Mouse (Mus musculus) bone marrow, adult 2 months (tissue): ENCODE measurements around the gene Invs. TPM values are rescaled to one million over a fixed set of nuclear protein-coding genes. Genes with fewer than 3 reads are reported as not detected.

ENCODE experiments used
- H3K27ac ChIP-seq: fragments of 200-500 bp; 2 replicates; pipeline ENCODE4 v1.5.1; 2012; ENCODE audit warnings: low read depth, mild to moderate bottlenecking, control low read depth, inconsistent platforms, low read length; ENCODE audit not compliant: control insufficient read depth, poor library complexity, insufficient read depth
- H3K4me1 ChIP-seq: fragments of 200-500 bp; 2 replicates; pipeline ENCODE4 v1.6.1; 2011; ENCODE audit warnings: low read length; ENCODE audit not compliant: control insufficient read depth, insufficient read depth
- H3K4me3 ChIP-seq: fragments of 200-500 bp; replicated peaks from 2 replicates; pipeline ENCODE3; 2011; ENCODE audit warnings: mild to moderate bottlenecking, low read depth, low read length, control low read depth; ENCODE audit not compliant: control insufficient read depth
- CTCF ChIP-seq: fragments of 200-500 bp; IDR thresholded peaks from 2 replicates; pipeline ENCODE4 v1.5.1; 2011; ENCODE audit warnings: low read length, control low read depth; ENCODE audit not compliant: control insufficient read depth, insufficient read depth
- POLR2A ChIP-seq: fragments of 200-500 bp; IDR thresholded peaks from 2 replicates; pipeline ENCODE4 v1.6.1; 2011; ENCODE audit warnings: low read depth, mild to moderate bottlenecking, control low read depth, low read length, borderline replicate concordance; ENCODE audit not compliant: control insufficient read depth
- WGBS: fragments of 180-500 bp; shearing (Covaris S2); methylation state at CpG from one replicate; pipeline ENCODE4 v1.1.7; 2018; 5-methylcytosine and 5-hydroxymethylcytosine counted together
- polyA plus RNA-seq: library from polyadenylated mRNA; stranded (reverse); fragments of >200 nt; gene quantifications from 2 replicates; pipeline ENCODE4 v1.2.4, GENCODE M21; 2011; ENCODE audit warnings: low replicate concordance; ENCODE audit not compliant: missing spikeins, insufficient read depth, insufficient read length

The Invs gene
- polyA plus RNA-seq, 1 experiment, result 2.7 TPM

- no peaks in the 10 kb centered on the region for H3K4me1 ChIP-seq
- 62% methylated on average over 18 of the region's 18 CpGs for WGBS
- TF ChIP-seq CTCF (peak; percentile 81), POLR2A (no peak)
- no peak overlapping the region for H3K4me3 ChIP-seq
- no peak overlapping the region for H3K27ac ChIP-seq
Observed at GRCm38 (mm10) chr4:48407350-48408039, 127.9 kb downstream of the Invs start.

GRCm38 (mm10) chr4:48413473-48413872 lies 133.9 kb downstream of the Invs start:
- no peak overlapping the region for H3K4me3 ChIP-seq
- no peak overlapping the region for H3K27ac ChIP-seq
- WGBS, result 75% methylated on average over 8 of the region's 8 CpGs
- H3K4me1 ChIP-seq, result no peaks in the 10 kb centered on the region
- TF ChIP-seq CTCF, result no peak
- no peak for TF ChIP-seq POLR2A

- TF ChIP-seq POLR2A, result no peak
- TF ChIP-seq CTCF, result no peak
- H3K27ac ChIP-seq, result no peak overlapping the region
- H3K4me1 ChIP-seq, result peaks cover 2% of the 10 kb centered on the region; the same call in 1 of the 2 replicates
- no peak overlapping the region for H3K4me3 ChIP-seq
- 79% methylated on average over 10 of the region's 10 CpGs for WGBS
Observed at GRCm38 (mm10) chr4:48415838-48416335, 136.3 kb downstream of the Invs start.

- TF ChIP-seq POLR2A (no peak), CTCF (no peak)
Observed at GRCm38 (mm10) chr4:48418831-48419468, 139.4 kb downstream of the Invs start.

GRCm38 (mm10) chr4:48422633-48423032 lies 143.1 kb downstream of the Invs start:
- Histone ChIP-seq H3K4me1 (peaks cover 2% of the 10 kb centered on the region; the same call in 1 of the 2 replicates), H3K4me3 (no peak overlapping the region), H3K27ac (no peak overlapping the region)
- TF ChIP-seq POLR2A, result no peak
- TF ChIP-seq CTCF, result no peak
- WGBS, result 95% methylated on average over 1 of the region's 1 CpGs

More at GRCm38 (mm10) chr4:48418831-48419468, 139.4 kb downstream of the Invs start:
- Histone ChIP-seq H3K4me1 (peaks cover 2% of the 10 kb centered on the region; the same call in 1 of the 2 replicates), H3K4me3 (no peak overlapping the region), H3K27ac (peak overlapping the region; percentile 15; the same call in 1 of the 2 replicates)
- WGBS, result 53% methylated on average over 8 of the region's 8 CpGs

- 72% methylated on average over 2 of the region's 2 CpGs for WGBS
- H3K4me1 ChIP-seq, result peaks cover 2% of the 10 kb centered on the region; the same call in 1 of the 2 replicates
- no peak overlapping the region for H3K4me3 ChIP-seq
- no peak overlapping the region for H3K27ac ChIP-seq
- TF ChIP-seq CTCF (no peak), POLR2A (no peak)
Observed at GRCm38 (mm10) chr4:48423738-48424137, 144.2 kb downstream of the Invs start.

- H3K27ac ChIP-seq, result no peak overlapping the region
- TF ChIP-seq POLR2A, result no peak
- no peak for TF ChIP-seq CTCF
- H3K4me1 ChIP-seq, result no peaks in the 10 kb centered on the region
- WGBS, result 89% methylated on average over 3 of the region's 3 CpGs
- no peak overlapping the region for H3K4me3 ChIP-seq
Observed at GRCm38 (mm10) chr4:48427413-48427812, 147.9 kb downstream of the Invs start.

GRCm38 (mm10) chr4:48428054-48428453 lies 148.5 kb downstream of the Invs start:
- Histone ChIP-seq H3K4me3 (no peak overlapping the region), H3K27ac (no peak overlapping the region), H3K4me1 (no peaks in the 10 kb centered on the region)
- TF ChIP-seq POLR2A, result no peak
- TF ChIP-seq CTCF, result no peak
- 83% methylated on average over 2 of the region's 2 CpGs for WGBS
